Mouse (Mus musculus): ENCODE results near the gene Spon2. TPM values are rescaled to one million over a fixed set of nuclear protein-coding genes. Genes with fewer than 3 reads are reported as not detected.

The Spon2 gene
- polyA plus RNA-seq, 1 experiment from 2014 or later: 16.9 TPM

Other genes with a start within 250 kb of the Spon2 start
- 471 and 500 TPM in 2 replicates for gene Ywhah, start 199.6 kb downstream of the Spon2 start, polyA plus RNA-seq (2016; fragmentation: Nextera tagmentation; extraction: Ambion mirVana)
- not detected in 2 replicates for gene Slc5a1, start 114.2 kb downstream of the Spon2 start, polyA plus RNA-seq (2016; fragmentation: Nextera tagmentation; extraction: Ambion mirVana)
- 280 and 331 TPM in 2 replicates for gene Ctbp1, start 56.5 kb upstream of the Spon2 start, polyA plus RNA-seq (2016; fragmentation: Nextera tagmentation; extraction: Ambion mirVana)
- 140 and 156 TPM in 2 replicates for gene Maea, start 117.1 kb upstream of the Spon2 start, polyA plus RNA-seq (2016; fragmentation: Nextera tagmentation; extraction: Ambion mirVana)
- 4.2 and 5.1 TPM in 2 replicates for gene Uvssa, start 160.1 kb upstream of the Spon2 start, polyA plus RNA-seq (2016; fragmentation: Nextera tagmentation; extraction: Ambion mirVana)
- not detected in 2 replicates for gene Nkx1-1, start 215.5 kb upstream of the Spon2 start, polyA plus RNA-seq (2016; fragmentation: Nextera tagmentation; extraction: Ambion mirVana)